Mouse (Mus musculus): ENCODE measurements around the gene Frmpd4.

The Frmpd4 gene

GRCm38 (mm10) chrX:167552827-167553226 lies 1024.2 kb downstream of the Frmpd4 start:
- DNase-seq (ENCODE audit: low spot score), result no peak

GRCm38 (mm10) chrX:167523151-167523550 lies 1053.9 kb downstream of the Frmpd4 start:
- DNase-seq (ENCODE audit: low spot score), result no peak

DNA sequence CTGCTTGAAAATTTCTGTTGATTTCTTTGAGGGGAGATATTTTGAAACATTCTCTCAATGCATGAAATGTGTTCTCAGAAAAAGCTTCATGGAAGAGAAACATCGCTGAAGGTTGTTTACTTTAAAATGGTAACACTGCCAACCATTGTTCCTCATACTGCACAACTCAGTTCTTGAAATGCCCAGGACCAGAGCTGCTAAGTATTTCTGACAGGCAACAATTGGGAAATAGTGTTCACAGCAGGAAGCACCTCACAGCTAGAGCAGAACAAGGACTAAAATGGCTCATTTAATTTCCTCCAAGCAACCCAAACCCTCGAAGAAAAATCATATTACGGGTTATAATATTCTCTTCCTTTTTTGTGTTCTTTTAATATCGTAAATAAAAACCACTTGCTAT lies 1054.5 kb downstream of the Frmpd4 start:
- DNase-seq (ENCODE audit: low spot score), result no peak

- DNase-seq (ENCODE audit: low spot score), result no peak
Observed at GRCm38 (mm10) chrX:167518440-167518839, 1058.6 kb downstream of the Frmpd4 start.

GRCm38 (mm10) chrX:167497780-167498179 lies 1079.3 kb downstream of the Frmpd4 start:
- peak; percentile 79 for DNase-seq (ENCODE audit: low spot score)

DNA sequence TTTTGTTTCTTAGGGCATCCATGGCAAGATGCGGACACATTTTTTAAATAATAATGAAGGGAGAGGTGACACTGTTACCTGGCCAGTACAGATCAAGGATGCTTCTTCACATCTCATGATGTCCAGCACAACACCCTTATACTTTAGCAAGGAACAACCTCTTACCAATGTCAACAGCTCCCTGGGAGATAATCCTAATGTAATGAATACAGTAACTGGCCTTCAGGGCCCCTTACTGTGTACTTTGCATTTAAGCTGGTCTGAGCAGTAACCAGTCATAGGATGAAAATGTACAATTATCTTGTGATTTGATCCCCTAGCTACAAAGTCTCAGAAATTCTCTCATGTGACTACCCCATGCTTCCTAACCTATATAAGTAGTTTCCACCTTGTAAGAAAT lies 1084.8 kb downstream of the Frmpd4 start:
- no peak for DNase-seq (ENCODE audit: low spot score)

DNA sequence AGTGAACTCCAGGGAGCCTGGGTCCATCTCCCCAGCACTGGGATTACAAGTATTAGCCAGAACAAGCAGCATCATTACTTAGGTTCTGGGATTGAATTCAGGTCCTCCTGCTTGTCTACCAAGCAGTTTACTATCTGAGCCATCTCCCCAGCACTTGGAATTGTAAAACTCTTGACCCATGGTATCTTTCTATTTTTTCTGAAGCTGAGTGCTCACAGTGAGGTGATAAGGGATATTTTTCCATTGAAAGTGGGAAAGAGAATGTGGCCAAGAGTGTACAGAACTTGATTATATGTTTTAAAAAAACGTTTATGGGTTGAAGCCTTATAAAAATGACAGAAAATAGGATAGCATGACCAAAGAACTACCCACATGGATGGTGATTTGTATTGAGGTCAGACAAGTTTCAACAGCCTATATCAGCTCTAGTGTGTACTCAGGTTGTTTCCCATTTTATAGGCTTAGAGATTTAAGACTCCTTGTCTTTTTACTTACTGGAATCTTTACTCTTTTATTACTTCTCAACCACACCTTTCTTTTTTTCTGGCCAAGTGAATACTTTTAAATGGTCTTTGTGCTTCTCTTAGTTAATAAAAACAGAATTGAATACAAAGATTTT lies 1085.3 kb downstream of the Frmpd4 start:
- no peak for DNase-seq (ENCODE audit: low spot score)

DNA sequence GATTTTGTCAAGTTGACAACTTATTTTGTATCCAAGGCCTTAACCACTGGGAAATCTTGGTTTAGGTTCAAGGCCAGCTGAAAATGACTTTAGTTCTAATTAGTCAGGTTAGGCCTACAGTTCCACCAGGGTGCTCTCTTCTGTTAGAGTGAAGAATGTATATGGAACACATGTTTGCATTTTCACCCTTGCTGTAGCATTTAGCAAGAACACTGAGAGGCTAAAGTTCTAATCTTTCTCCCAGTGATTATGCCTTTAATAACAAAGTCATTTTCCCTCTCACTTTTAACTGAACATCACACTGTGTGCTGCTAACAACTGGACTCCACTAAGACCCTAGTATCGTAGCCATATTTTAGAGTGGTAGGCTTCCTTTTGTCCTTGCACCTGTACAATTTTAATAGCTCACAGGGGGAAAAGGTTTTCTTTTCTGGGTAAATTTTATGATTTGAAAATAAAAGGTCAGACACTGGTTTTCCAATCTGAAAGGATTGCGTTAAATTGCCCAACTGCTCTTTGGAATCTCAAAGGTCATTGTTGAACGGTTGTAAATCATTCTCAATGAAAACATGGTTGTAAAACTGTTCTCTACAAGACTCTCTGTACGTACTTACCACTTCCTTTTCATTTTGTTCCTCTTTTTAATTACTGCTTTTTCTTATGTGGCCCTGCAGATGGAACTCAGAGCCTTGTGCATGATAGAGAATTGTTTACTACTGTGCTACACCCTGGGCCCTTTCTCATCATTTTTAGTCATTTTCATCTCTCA lies 1093.4 kb downstream of the Frmpd4 start:
- DNase-seq (ENCODE audit: low spot score), result no peak

- no peak for DNase-seq (ENCODE audit: low spot score)
Observed at GRCm38 (mm10) chrX:167477636-167478035, 1099.4 kb downstream of the Frmpd4 start.

- no peak for DNase-seq (ENCODE audit: low spot score)
Observed at GRCm38 (mm10) chrX:167434883-167435282, 1142.1 kb downstream of the Frmpd4 start.

GRCm38 (mm10) chrX:167433950-167434349 lies 1143.1 kb downstream of the Frmpd4 start:
- DNase-seq (ENCODE audit: low spot score), result no peak

Measured in retina, embryonic 14.5 days (tissue).